Comparison of ENCODE assay signal across 19 mouse cellular contexts in the genomic region with DNA sequence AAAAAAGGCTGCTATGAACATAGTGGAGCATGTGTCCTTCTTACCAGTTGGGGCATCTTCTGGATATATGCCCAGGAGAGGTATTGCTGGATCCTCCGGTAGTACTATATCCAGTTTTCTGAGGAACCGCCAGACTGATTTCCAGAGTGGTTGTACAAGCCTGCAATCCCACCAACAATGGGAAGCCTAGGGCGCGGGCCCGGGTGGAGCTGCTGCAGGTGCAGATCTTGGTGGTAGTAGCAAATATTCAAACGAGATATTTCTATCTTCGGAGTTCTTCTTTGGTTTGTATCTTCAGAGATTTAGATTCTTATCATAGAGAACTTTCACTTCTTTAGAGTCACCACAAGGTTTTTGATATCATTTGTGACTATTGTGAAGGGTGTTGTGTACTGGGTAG. TPM values are rescaled to one million over a fixed set of nuclear protein-coding genes. Genes with fewer than 3 reads are reported as not detected.
DNase-seq lines count a peak whose midpoint lies in the region; ATAC-seq and TF ChIP-seq lines count a peak whose summit lies in the region.
"Not testable (repeated sequence)": the region's sequence is repeated elsewhere in the genome, so short reads cannot be mapped to it uniquely, and the experiment has no call there.
"Had no signal": no experiment of that assay in that cellular context is flagged by ENCODE, and none has a peak within 500 bp of the region (broad histone marks: within the 10 kb centered on the region; RNA-seq: fewer than 3 reads in every experiment).

No protein-coding gene starts in this region.

- ATAC-seq in hematopoietic stem cell, adult 5-6 weeks (replicated peaks in 1 of 2; ENCODE audit: insufficient read depth in 1 of 2, low FRiP score in 2 of 2, low TSS enrichment in 1 of 2, low read depth in 1 of 2, poor library complexity in 2 of 2, severe bottlenecking in 2 of 2): peak; percentile 71 to 78; a peak in 2 of 4 replicates
- ATAC-seq in neural tube, embryonic 11.5 days (ENCODE audit: insufficient read depth, low FRiP score, low TSS enrichment): not testable (repeated sequence)

- not testable (repeated sequence) for H3K4me1 ChIP-seq in neural tube, embryonic 11.5 days (ENCODE audit: control insufficient read depth, insufficient read depth, low read length)

- not testable (repeated sequence) for TF ChIP-seq CTCF in gastrocnemius, adult 2 months (IDR thresholded peaks at IDR 0.05)

- H3K4me2 ChIP-seq in neural tube, embryonic 11.5 days (ENCODE audit: low read depth): not testable (repeated sequence)

- H3K27ac ChIP-seq in gastrocnemius, adult 2 months; neural tube, embryonic 11.5 days (ENCODE audit: low read depth, low read length): not testable (repeated sequence)

- intact Hi-C loops in gastrocnemius, adult 2 months (cut with DNase I): not testable (repeated sequence)

- 91% methylated on average over 5 of the region's 7 CpGs for WGBS in neural tube, embryonic 11.5 days

- H3K9me3 ChIP-seq in neural tube, embryonic 11.5 days (ENCODE audit: control insufficient read depth, low read length): not testable (repeated sequence)

- not testable (repeated sequence) for H3K27me3 ChIP-seq in neural tube, embryonic 11.5 days (ENCODE audit: control insufficient read depth, insufficient read depth, low read length)

- H3K4me3 ChIP-seq in gastrocnemius, adult 2 months; neural tube, embryonic 11.5 days (ENCODE audit: low read depth, low read length): not testable (repeated sequence)

- DNase-seq in R1 (ENCODE audit: low read depth, low spot score): peak; percentile 4
- peak; percentile 62 for DNase-seq in embryo, embryonic 10.5 days (ENCODE audit: low spot score)
- peak; percentile 8 for DNase-seq in gastrocnemius, adult 2 months
- peak; percentile 0 to 1 for DNase-seq in left cerebral cortex, adult 18-20 months (ENCODE audit: low spot score in 2 of 2)
- peak; percentile 0 for DNase-seq in lung, postnatal 14 days
- peak; percentile 12 for DNase-seq in neural tube, embryonic 11.5 days (ENCODE audit: low spot score)
- peak; percentile 6 for DNase-seq in urinary bladder, postnatal 10 days (ENCODE audit: low spot score)

- H3K36me3 ChIP-seq in neural tube, embryonic 11.5 days (ENCODE audit: control insufficient read depth, insufficient read depth, low read length): not testable (repeated sequence)

- H3K9ac ChIP-seq in neural tube, embryonic 11.5 days (ENCODE audit: low read length): not testable (repeated sequence)

RNA-seq across cellular contexts. Expression of a gene that starts 52.7 kb away (rescaled TPM):
- not detected for total RNA-seq in gastrocnemius, adult 2 months (2021)
- not detected in 2 replicates for total RNA-seq in hematopoietic stem cell, adult 5-6 weeks (2017)
- total RNA-seq in left cerebral cortex, adult 18-20 months (2021): not detected
- not detected in 2 replicates for polyA plus RNA-seq in neural tube, embryonic 11.5 days (2014; fragmentation: Nextera tagmentation; extraction: Ambion mirVana)
- total RNA-seq: heart, postnatal 25 days; left cerebral cortex, adult 8-10 months; liver, adult 2 months had no signal
- polyA plus RNA-seq: activated CD4-positive, CD25-positive, alpha-beta regulatory T cell, adult 4 months; brain, embryonic 14.5 days; cerebellum, adult 2 months; embryonic facial prominence, embryonic 15.5 days; gonadal fat pad, adult 2 months; liver, adult 2 months; macrophage; small intestine, adult 2 months; stomach, embryonic 16.5 days had no signal

Comparison
In these comparisons a context has a peak if more than half of its experiments do, and no peak if none do; other contexts are left out.
1. DNase-seq: peak in every context shown above with its lines; median percentile 62 in embryo, embryonic 10.5 days; 12 in neural tube, embryonic 11.5 days; 8 in gastrocnemius, adult 2 months; 6 in urinary bladder, postnatal 10 days; 4 in R1; 0 in left cerebral cortex, adult 18-20 months; 0 in lung, postnatal 14 days.